Comparison of ENCODE assay signal across 30 mouse cellular contexts in the genomic region with DNA sequence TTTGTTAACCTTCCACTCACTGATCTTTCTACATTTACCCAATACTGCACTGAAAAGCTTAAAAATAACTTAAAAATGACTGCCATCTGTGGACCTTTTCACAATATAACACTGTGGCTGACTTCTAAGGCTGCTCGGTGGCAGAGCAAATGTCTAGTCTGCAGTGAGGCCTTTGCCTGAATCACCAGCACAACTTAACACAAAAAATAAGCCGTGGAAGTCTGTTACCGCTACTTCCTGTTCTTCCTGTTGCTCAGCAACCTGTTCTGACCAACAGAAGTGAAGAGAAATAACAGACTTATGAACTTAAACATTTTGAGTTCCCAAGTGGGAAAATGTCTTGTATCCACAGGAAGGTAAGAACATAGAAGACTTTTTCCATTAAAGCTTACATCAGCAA. TPM values are rescaled to one million over a fixed set of nuclear protein-coding genes. Genes with fewer than 3 reads are reported as not detected.
DNase-seq lines count a peak whose midpoint lies in the region; ATAC-seq and TF ChIP-seq lines count a peak whose summit lies in the region.
"Had no signal": no experiment of that assay in that cellular context is flagged by ENCODE, and none has a peak within 500 bp of the region (broad histone marks: within the 10 kb centered on the region; RNA-seq: fewer than 3 reads in every experiment).

No protein-coding gene starts in this region.

- 94% methylated on average over 3 of the region's 3 CpGs for WGBS in hindbrain, embryonic 12.5 days

- H3K4me2 ChIP-seq in hindbrain, embryonic 12.5 days (replicated peaks), result no peak overlapping the region
- H3K4me2 ChIP-seq: embryonic facial prominence, embryonic 12.5 days; midbrain, embryonic 13.5 days had no signal

- no peak overlapping the region for H3K4me3 ChIP-seq in layer of hippocampus, adult 2 months
- H3K4me3 ChIP-seq in hindbrain, embryonic 12.5 days, result no peak overlapping the region
- H3K4me3 ChIP-seq: embryonic facial prominence, embryonic 12.5 days; erythroblast, embryonic 14.5 days; heart, embryonic 10.5 days; midbrain, embryonic 13.5 days had no signal

- peaks cover 14% of the 10 kb centered on the region; the same call in 1 of the 2 replicates for H3K36me3 ChIP-seq in hindbrain, embryonic 12.5 days

- intact Hi-C loops in heart, postnatal 25 days (cut with DNase I), result no loop called here

- H3K4me1 ChIP-seq in hindbrain, embryonic 12.5 days, result no peaks in the 10 kb centered on the region
- H3K4me1 ChIP-seq: embryonic facial prominence, embryonic 12.5 days; heart, embryonic 10.5 days; midbrain, embryonic 13.5 days had no signal

- peak; percentile 64 for ATAC-seq in CD4-positive, CD25-positive, alpha-beta regulatory T cell, adult 4 months
- ATAC-seq in hematopoietic stem cell, adult 5-6 weeks (replicated peaks in 1 of 2; ENCODE audit: insufficient read depth in 1 of 2, low FRiP score in 2 of 2, low TSS enrichment in 1 of 2, low read depth in 1 of 2, poor library complexity in 2 of 2, severe bottlenecking in 2 of 2), result peak; percentile 79 to 82
- peak; percentile 67 for ATAC-seq in neutrophil, adult 5-6 weeks (ENCODE audit: extremely low read depth, insufficient number of reproducible peaks, low FRiP score, poor library complexity, severe bottlenecking)
- ATAC-seq in hindbrain, embryonic 12.5 days (ENCODE audit: low FRiP score), result no peak
- ATAC-seq: forebrain, embryonic 14.5 days; hindbrain, embryonic 16.5 days; midbrain, embryonic 13.5 days had no signal

- no peaks in the 10 kb centered on the region for H3K27me3 ChIP-seq in hindbrain, embryonic 12.5 days
- H3K27me3 ChIP-seq: embryonic facial prominence, embryonic 12.5 days; midbrain, embryonic 13.5 days had no signal

- H3K27ac ChIP-seq in layer of hippocampus, adult 2 months, result 0 out of 2 replicates have a peak overlapping the region, but pooled peaks have one; percentile 25
- H3K27ac ChIP-seq in hindbrain, embryonic 12.5 days, result no peak overlapping the region
- H3K27ac ChIP-seq: embryonic facial prominence, embryonic 12.5 days; heart, embryonic 10.5 days; kidney, postnatal 0 days; macrophage; midbrain, embryonic 13.5 days had no signal

- 0 out of 2 replicates have a peak, but pooled peaks have one; percentile 7 for TF ChIP-seq CTCF in layer of hippocampus, adult 2 months (conservative IDR thresholded peaks at IDR 0.05)

- DNase-seq in layer of hippocampus, adult 2 months (ENCODE audit: low spot score in 2 of 2), result no peak
- no peak for DNase-seq in layer of hippocampus, adult 11-12 months (ENCODE audit: low spot score)
- no peak for DNase-seq in frontal cortex, postnatal 36 days (ENCODE audit: low spot score in 2 of 2)
- no peak for DNase-seq in heart, postnatal 25 days (ENCODE audit: low spot score)
- DNase-seq: adrenal gland, adult 8-10 months; cerebellum, adult 9-10 months; gastrocnemius, postnatal 36 days; kidney, adult 11 months; left cerebral cortex, postnatal 4 days; liver; right cerebral cortex, postnatal 14 days had no signal

- peaks cover 34% of the 10 kb centered on the region for H3K9me3 ChIP-seq in hindbrain, embryonic 12.5 days (replicated peaks)
- H3K9me3 ChIP-seq: heart, embryonic 10.5 days had no signal

- no peak overlapping the region for H3K9ac ChIP-seq in hindbrain, embryonic 12.5 days
- H3K9ac ChIP-seq: embryonic facial prominence, embryonic 12.5 days; midbrain, embryonic 13.5 days had no signal

RNA-seq across cellular contexts. Expression of a gene that starts 11.5 kb away (rescaled TPM):
- total RNA-seq in layer of hippocampus, adult 2 months (2021), result 10 to 100 TPM; 39.8 to 41.4 TPM
- 10 to 100 TPM; 10.1 to 16.5 TPM for polyA plus RNA-seq in CD4-positive, CD25-positive, alpha-beta regulatory T cell, adult 4 months (2017; shearing (Covaris generic))
- total RNA-seq in hematopoietic stem cell, adult 5-6 weeks (2017), result 69.4 and 77.5 TPM in 2 replicates
- total RNA-seq in neutrophil, adult 5-6 weeks (2017), result 131 and 162 TPM in 2 replicates
- polyA plus RNA-seq in hindbrain, embryonic 12.5 days (2016; fragmentation: Nextera tagmentation; extraction: Ambion mirVana), result 47.2 and 47.5 TPM in 2 replicates
- total RNA-seq in heart, postnatal 25 days (2021), result 10 to 100 TPM; 16.6 to 20.6 TPM

RNA-seq across cellular contexts. Expression of a gene that starts 36.7 kb away (rescaled TPM):
- not detected for total RNA-seq in layer of hippocampus, adult 2 months (2021)
- not detected for polyA plus RNA-seq in CD4-positive, CD25-positive, alpha-beta regulatory T cell, adult 4 months (2017; shearing (Covaris generic))
- not detected in 2 replicates for total RNA-seq in hematopoietic stem cell, adult 5-6 weeks (2017)
- not detected in 2 replicates for total RNA-seq in neutrophil, adult 5-6 weeks (2017)
- not detected in 2 replicates for polyA plus RNA-seq in hindbrain, embryonic 12.5 days (2016; fragmentation: Nextera tagmentation; extraction: Ambion mirVana)
- not detected for total RNA-seq in heart, postnatal 25 days (2021)
- total RNA-seq: adrenal gland, adult 8-10 months; gastrocnemius, postnatal 36 days; layer of hippocampus, adult 8-10 months; left cerebral cortex, postnatal 4 days had no signal
- polyA plus RNA-seq: embryonic facial prominence, embryonic 12.5 days; erythroblast, embryonic 14.5 days; forebrain, embryonic 14.5 days; heart, embryonic 10.5 days; heart, postnatal 0 days; hindbrain, embryonic 16.5 days; kidney, postnatal 0 days; liver, embryonic 16.5 days; macrophage; midbrain, embryonic 13.5 days; neural tube, embryonic 14.5 days; spleen, adult 2 months; stomach, embryonic 16.5 days; thymus, postnatal 0 days had no signal

RNA-seq across cellular contexts. Expression of a gene that starts 48.7 kb away (rescaled TPM):
- not detected for total RNA-seq in layer of hippocampus, adult 2 months (2021)
- polyA plus RNA-seq in CD4-positive, CD25-positive, alpha-beta regulatory T cell, adult 4 months (2017; shearing (Covaris generic)), result not detected
- not detected in 2 replicates for total RNA-seq in hematopoietic stem cell, adult 5-6 weeks (2017)
- total RNA-seq in neutrophil, adult 5-6 weeks (2017), result not detected in 2 replicates
- not detected in 2 replicates for polyA plus RNA-seq in hindbrain, embryonic 12.5 days (2016; fragmentation: Nextera tagmentation; extraction: Ambion mirVana)
- total RNA-seq in heart, postnatal 25 days (2021), result not detected
- total RNA-seq: adrenal gland, adult 8-10 months; gastrocnemius, postnatal 36 days; layer of hippocampus, adult 8-10 months; left cerebral cortex, postnatal 4 days had no signal
- polyA plus RNA-seq: embryonic facial prominence, embryonic 12.5 days; erythroblast, embryonic 14.5 days; forebrain, embryonic 14.5 days; heart, embryonic 10.5 days; heart, postnatal 0 days; hindbrain, embryonic 16.5 days; kidney, postnatal 0 days; liver, embryonic 16.5 days; macrophage; midbrain, embryonic 13.5 days; neural tube, embryonic 14.5 days; spleen, adult 2 months; stomach, embryonic 16.5 days; thymus, postnatal 0 days had no signal

RNA-seq across cellular contexts. Expression of a gene that starts 48.8 kb away (rescaled TPM):
- total RNA-seq in layer of hippocampus, adult 2 months (2021), result not detected
- under 1 TPM in 1 of 2 experiments, not detected in 1; 0.08 TPM for polyA plus RNA-seq in CD4-positive, CD25-positive, alpha-beta regulatory T cell, adult 4 months (2017; shearing (Covaris generic))
- not detected in 2 replicates for total RNA-seq in hematopoietic stem cell, adult 5-6 weeks (2017)
- not detected in 2 replicates for total RNA-seq in neutrophil, adult 5-6 weeks (2017)
- polyA plus RNA-seq in hindbrain, embryonic 12.5 days (2016; fragmentation: Nextera tagmentation; extraction: Ambion mirVana), result not detected in 2 replicates
- not detected for total RNA-seq in heart, postnatal 25 days (2021)
- total RNA-seq: adrenal gland, adult 8-10 months; gastrocnemius, postnatal 36 days; layer of hippocampus, adult 8-10 months; left cerebral cortex, postnatal 4 days had no signal
- polyA plus RNA-seq: embryonic facial prominence, embryonic 12.5 days; erythroblast, embryonic 14.5 days; forebrain, embryonic 14.5 days; heart, embryonic 10.5 days; heart, postnatal 0 days; hindbrain, embryonic 16.5 days; kidney, postnatal 0 days; liver, embryonic 16.5 days; macrophage; midbrain, embryonic 13.5 days; neural tube, embryonic 14.5 days; spleen, adult 2 months; stomach, embryonic 16.5 days; thymus, postnatal 0 days had no signal
